Mouse (Mus musculus) midbrain, embryonic 16.5 days (tissue): ENCODE results near the gene Rasal3. TPM values are rescaled to one million over a fixed set of nuclear protein-coding genes. Genes with fewer than 3 reads are reported as not detected.
A peak's percentile ranks its signal among the peaks of the same experiment; 100 is the strongest.

Experiments used
- ATAC-seq: fragments of 200-750 bp; cut with Nextera tagmentation; 2 replicates; pipeline ENCODE4 v1.8.0; 2017; ENCODE audit warnings: moderate TSS enrichment
- H3K27ac ChIP-seq: fragments of 300-500 bp; sonication (generic); 2 replicates; pipeline ENCODE4 v1.5.1; 2014; ENCODE audit warnings: mild to moderate bottlenecking, low read length, mixed read lengths
- H3K27me3 ChIP-seq: fragments of 300-500 bp; sonication (generic); 2 replicates; pipeline ENCODE4 v1.6.1; 2014; ENCODE audit warnings: low read depth, low read length, mixed read lengths; ENCODE audit not compliant: control insufficient read depth, insufficient read depth
- H3K36me3 ChIP-seq: fragments of 300-500 bp; sonication (generic); 2 replicates; pipeline ENCODE4 v1.6.1; 2014; ENCODE audit warnings: mild to moderate bottlenecking, low read length, moderate library complexity, mixed read lengths; ENCODE audit not compliant: control insufficient read depth, insufficient read depth
- H3K4me1 ChIP-seq: fragments of 300-500 bp; sonication (generic); 2 replicates; pipeline ENCODE4 v1.6.1; 2014; ENCODE audit warnings: mild to moderate bottlenecking, low read length, mixed read lengths; ENCODE audit not compliant: control insufficient read depth, insufficient read depth
- H3K4me2 ChIP-seq: fragments of 300-500 bp; sonication (generic); 2 replicates; pipeline ENCODE4 v1.6.1; 2014; ENCODE audit warnings: mild to moderate bottlenecking, low read length, mixed read lengths
- H3K4me3 ChIP-seq: fragments of 300-500 bp; sonication (generic); 2 replicates; pipeline ENCODE4 v1.5.1; 2014; ENCODE audit warnings: low read depth, mild to moderate bottlenecking, low read length, moderate library complexity, mixed read lengths
- H3K9ac ChIP-seq: fragments of 300-500 bp; sonication (generic); 2 replicates; pipeline ENCODE4 v1.6.1; 2014; ENCODE audit warnings: low read depth, low read length, mixed read lengths
- H3K9me3 ChIP-seq: fragments of 300-500 bp; sonication (generic); replicated peaks from 2 replicates; pipeline ENCODE4 v1.6.1; 2014; ENCODE audit warnings: mild to moderate bottlenecking, low read length, mixed read lengths; ENCODE audit not compliant: control insufficient read depth, poor library complexity, severe bottlenecking
- WGBS: fragments of 180-500 bp; shearing (Covaris S2); extraction: QIAGEN DNeasy Blood & Tissue Kit; methylation state at CpG from one replicate; pipeline ENCODE4 v1.1.7; 2014; 5-methylcytosine and 5-hydroxymethylcytosine counted together
- polyA plus RNA-seq: library from polyadenylated mRNA; unstranded; fragments of >200 nt; fragmentation: Nextera tagmentation; extraction: Ambion mirVana; gene quantifications from 2 replicates; pipeline ENCODE4 v1.2.1, GENCODE M21; 2015

Rasal3 gene
- polyA plus RNA-seq, 1 experiment from 2014 or later: 1.0 TPM

GRCm38 (mm10) chr17:32402779-32403157 is 615 bp downstream of the Rasal3 start:
- no peaks in the 10 kb centered on the region for H3K4me1 ChIP-seq
- peaks cover 15% of the 10 kb centered on the region for H3K27me3 ChIP-seq
- H3K9me3 ChIP-seq: no peaks in the 10 kb centered on the region
- no peak overlapping the region for H3K9ac ChIP-seq
- no peak overlapping the region for H3K27ac ChIP-seq
- H3K36me3 ChIP-seq: no peaks in the 10 kb centered on the region
- 79% methylated on average over 11 of the region's 11 CpGs for WGBS
- no peak overlapping the region for H3K4me3 ChIP-seq
- H3K4me2 ChIP-seq: no peak overlapping the region
- no peak for ATAC-seq

GRCm38 (mm10) chr17:32402011-32402778 is 1.2 kb downstream of the Rasal3 start:
- Histone ChIP-seq H3K9me3 (no peaks in the 10 kb centered on the region), H3K4me1 (no peaks in the 10 kb centered on the region), H3K27me3 (peaks cover 20% of the 10 kb centered on the region), H3K36me3 (no peaks in the 10 kb centered on the region), H3K9ac (no peak overlapping the region), H3K4me2 (no peak overlapping the region), H3K4me3 (no peak overlapping the region), H3K27ac (no peak overlapping the region)
- 87% methylated on average over 9 of the region's 9 CpGs for WGBS
- no peak for ATAC-seq

- H3K27ac ChIP-seq: no peak overlapping the region
- ATAC-seq: no peak
- no peaks in the 10 kb centered on the region for H3K9me3 ChIP-seq
- H3K4me1 ChIP-seq: peaks cover 3% of the 10 kb centered on the region; the same call in 1 of the 2 replicates
- 0 out of 2 replicates have a peak overlapping the region, but pooled peaks have one; percentile 34 for H3K9ac ChIP-seq
- peak overlapping the region; percentile 16 for H3K4me3 ChIP-seq
- peak overlapping the region; percentile 46 for H3K4me2 ChIP-seq
- H3K27me3 ChIP-seq: peaks cover 80% of the 10 kb centered on the region
- no peaks in the 10 kb centered on the region for H3K36me3 ChIP-seq
- WGBS: 2% methylated on average over 37 of the region's 37 CpGs
Measured at GRCm38 (mm10) chr17:32396266-32396665, 7.1 kb downstream of the Rasal3 start.

GRCm38 (mm10) chr17:32393944-32394343 is 9.4 kb downstream of the Rasal3 start:
- peaks cover 3% of the 10 kb centered on the region; the same call in 1 of the 2 replicates for H3K4me1 ChIP-seq
- H3K4me3 ChIP-seq: no peak overlapping the region
- no peaks in the 10 kb centered on the region for H3K9me3 ChIP-seq
- no peaks in the 10 kb centered on the region for H3K36me3 ChIP-seq
- 84% methylated on average over 10 of the region's 10 CpGs for WGBS
- H3K27ac ChIP-seq: no peak overlapping the region
- no peak overlapping the region for H3K4me2 ChIP-seq
- H3K27me3 ChIP-seq: peaks cover 80% of the 10 kb centered on the region
- no peak overlapping the region for H3K9ac ChIP-seq
- ATAC-seq: no peak

GRCm38 (mm10) chr17:32389101-32389659 is 14.2 kb downstream of the Rasal3 start, which contains the start of gene Wiz:
Wiz (minus strand) TSS chr17:32389439.
- Histone ChIP-seq H3K27ac (peak within 1 kb of the TSS; percentile 77), H3K9me3 (no peaks in the 10 kb centered on the region), H3K4me1 (peaks cover 9% of the 10 kb centered on the region; the same call in 1 of the 2 replicates), H3K4me3 (peak within 1 kb of the TSS; percentile 76), H3K4me2 (peak within 1 kb of the TSS; percentile 73), H3K27me3 (peaks cover 34% of the 10 kb centered on the region), H3K36me3 (peaks cover 3% of the 10 kb centered on the region), H3K9ac (peak within 1 kb of the TSS; percentile 95)
- 0% methylated on average over 11 of the region's 44 CpGs for WGBS
- ATAC-seq: peak; percentile 86

GRCm38 (mm10) chr17:32388370-32389100 is 14.8 kb downstream of the Rasal3 start:
- Histone ChIP-seq H3K9me3 (no peaks in the 10 kb centered on the region), H3K4me2 (peak overlapping the region; percentile 73), H3K4me3 (peak overlapping the region; percentile 76), H3K9ac (peak overlapping the region; percentile 95), H3K4me1 (peaks cover 9% of the 10 kb centered on the region; the same call in 1 of the 2 replicates), H3K27me3 (peaks cover 28% of the 10 kb centered on the region), H3K27ac (peak overlapping the region; percentile 77), H3K36me3 (peaks cover 8% of the 10 kb centered on the region)
- under 1% methylated on average over 34 of the region's 39 CpGs for WGBS
- ATAC-seq: peak; percentile 69

GRCm38 (mm10) chr17:32387986-32388369 is 15.4 kb downstream of the Rasal3 start:
- Histone ChIP-seq H3K27ac (peak overlapping the region; percentile 77), H3K36me3 (peaks cover 8% of the 10 kb centered on the region), H3K9me3 (no peaks in the 10 kb centered on the region), H3K4me3 (peak overlapping the region; percentile 76), H3K4me1 (peaks cover 9% of the 10 kb centered on the region; the same call in 1 of the 2 replicates), H3K27me3 (peaks cover 22% of the 10 kb centered on the region), H3K4me2 (peak overlapping the region; percentile 73), H3K9ac (peak overlapping the region; percentile 95)
- peak; percentile 6; the same call in 1 of the 2 replicates for ATAC-seq
- 37% methylated on average over 7 of the region's 7 CpGs for WGBS

- peaks cover 8% of the 10 kb centered on the region for H3K36me3 ChIP-seq
- H3K27me3 ChIP-seq: peaks cover 11% of the 10 kb centered on the region
- H3K4me1 ChIP-seq: peaks cover 9% of the 10 kb centered on the region; the same call in 1 of the 2 replicates
- H3K9ac ChIP-seq: no peak overlapping the region
- ATAC-seq: no peak
- H3K27ac ChIP-seq: no peak overlapping the region
- H3K4me2 ChIP-seq: no peak overlapping the region; the same call in 1 of the 2 replicates
- no peaks in the 10 kb centered on the region for H3K9me3 ChIP-seq
- 77% methylated on average over 9 of the region's 9 CpGs for WGBS
- H3K4me3 ChIP-seq: no peak overlapping the region
Measured at GRCm38 (mm10) chr17:32386659-32387432, 16.5 kb downstream of the Rasal3 start.
